Mouse (Mus musculus) megakaryocyte, embryonic 14.5 days (primary cell): ENCODE data around the gene Ppp1r35.

ENCODE experiments used
- FLI1 ChIP-seq: IDR thresholded peaks from 2 replicates; pipeline ENCODE4 v1.6.1; 2012; ENCODE audit warnings: low read length, inconsistent platforms, mixed read lengths
- GATA1 ChIP-seq: IDR thresholded peaks from 3 replicates; pipeline ENCODE4 v1.6.1; 2012; ENCODE audit warnings: mixed read lengths, low read length, inconsistent platforms, borderline replicate concordance

DNA sequence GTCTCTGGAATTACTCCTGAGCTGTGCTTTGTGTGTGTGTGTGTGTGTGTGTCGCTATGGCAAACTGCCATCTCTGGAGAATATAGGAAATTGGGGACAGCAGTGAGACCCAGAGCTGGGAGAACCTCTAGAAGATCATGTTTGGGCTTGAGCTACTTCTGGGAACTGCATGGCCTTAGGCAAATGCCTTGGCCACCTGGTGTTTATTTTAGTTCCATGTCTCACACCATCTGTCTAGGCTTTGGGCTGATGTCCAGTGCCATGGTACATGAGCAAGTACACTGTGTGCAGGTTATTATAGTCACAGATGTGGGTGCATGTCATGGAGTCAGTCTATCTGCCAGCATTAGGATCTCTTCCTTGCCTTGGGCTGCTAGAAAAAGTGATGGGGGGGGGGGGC lies 44.0 kb downstream of the Ppp1r35 start:
- TF ChIP-seq GATA1 (no peak), FLI1 (no peak)
